Mouse (Mus musculus): ENCODE measurements around the gene Rpgrip1.
"Not testable (repeated sequence)": the region's sequence is repeated elsewhere in the genome, so short reads cannot be mapped to it uniquely, and the experiment has no call there.

Rpgrip1 gene

DNA sequence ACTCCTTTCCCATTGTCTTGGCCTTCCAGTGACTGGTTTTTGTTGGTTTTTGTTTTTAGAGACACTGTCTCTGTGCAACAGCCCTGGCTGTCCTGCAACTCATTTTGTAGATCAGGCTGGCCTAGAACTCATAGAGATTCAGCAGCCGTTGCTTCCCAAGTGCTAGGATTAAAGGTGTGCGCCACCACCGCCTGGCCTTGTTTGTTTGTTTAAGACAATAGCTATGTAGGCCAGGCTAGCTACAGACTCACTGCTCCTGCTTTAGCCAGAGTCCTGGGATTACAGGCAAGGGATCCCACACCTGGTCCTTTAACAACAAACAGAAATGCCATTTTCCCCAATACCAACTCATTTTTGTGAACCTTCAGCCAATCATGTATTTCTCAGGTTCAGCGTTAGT lies at the start of gene Rpgrip1:
Rpgrip1 (plus strand) TSS at position 359 of the 400 bp plus-strand sequence.
- in situ Hi-C loops (cut with MseI, MboI), result no loop called here

DNA sequence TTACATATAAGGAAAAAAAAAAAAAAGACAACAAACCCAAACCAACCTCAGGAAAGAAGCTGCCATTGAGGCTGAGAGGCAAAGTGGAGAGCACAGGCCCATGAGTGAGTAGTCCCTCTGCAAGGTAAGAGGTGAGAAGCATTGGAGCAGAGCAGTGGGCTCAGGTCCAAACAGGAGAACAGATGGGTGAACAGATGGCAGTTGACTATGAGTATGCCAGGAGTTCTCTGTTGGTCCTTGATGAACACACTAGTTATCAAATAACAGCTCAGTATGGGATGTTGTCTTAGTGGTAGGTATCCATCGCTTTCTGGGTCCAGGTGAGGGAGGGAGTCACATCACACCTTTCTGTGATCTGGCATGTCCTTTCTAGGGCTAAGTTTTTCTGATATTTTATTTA lies 49.7 kb upstream of the Rpgrip1 start:
- in situ Hi-C loops (cut with MseI, MboI), result no loop called here

DNA sequence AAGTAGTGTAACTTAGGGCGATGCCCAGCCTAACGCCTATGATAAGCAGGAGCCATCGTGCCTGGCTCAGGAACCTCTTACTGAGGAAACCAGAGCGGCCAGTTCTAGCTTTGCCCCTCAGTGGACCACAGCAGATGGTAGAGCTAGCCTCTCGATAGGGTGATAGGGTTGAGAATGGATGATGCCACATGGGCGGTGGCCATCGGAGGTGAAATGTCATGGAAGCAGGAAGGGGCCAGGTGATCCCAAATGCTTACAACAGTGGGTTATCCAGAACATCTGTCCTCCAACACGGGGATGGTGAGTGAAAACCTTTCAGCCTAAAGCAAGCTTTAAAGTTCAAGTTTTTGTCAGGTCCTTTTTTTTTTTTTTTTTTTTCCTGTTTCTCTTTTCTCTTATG lies 48.7 kb upstream of the Rpgrip1 start:
- in situ Hi-C loops (cut with MseI, MboI), result no loop called here

DNA sequence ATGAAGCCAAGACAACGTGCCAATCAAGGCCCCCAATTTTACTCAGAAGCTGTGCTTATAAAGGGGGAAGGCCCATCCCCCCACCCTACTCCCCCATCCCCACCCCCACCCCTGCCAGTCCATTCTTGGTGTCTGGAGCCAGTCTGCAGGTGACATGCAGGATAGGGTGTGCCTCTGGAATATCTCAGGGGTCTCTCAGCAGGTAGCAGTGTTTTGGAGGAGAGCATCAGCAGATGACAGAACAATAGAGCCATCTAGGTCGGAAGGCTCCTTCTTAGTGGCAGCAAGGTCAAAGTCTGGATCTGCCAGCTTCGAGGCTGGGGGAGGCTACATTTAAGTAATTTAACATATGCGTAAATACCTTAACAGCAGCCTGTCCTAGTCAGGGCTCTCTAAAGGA lies 44.4 kb upstream of the Rpgrip1 start:
- in situ Hi-C loops (cut with MseI, MboI), result no loop called here

DNA sequence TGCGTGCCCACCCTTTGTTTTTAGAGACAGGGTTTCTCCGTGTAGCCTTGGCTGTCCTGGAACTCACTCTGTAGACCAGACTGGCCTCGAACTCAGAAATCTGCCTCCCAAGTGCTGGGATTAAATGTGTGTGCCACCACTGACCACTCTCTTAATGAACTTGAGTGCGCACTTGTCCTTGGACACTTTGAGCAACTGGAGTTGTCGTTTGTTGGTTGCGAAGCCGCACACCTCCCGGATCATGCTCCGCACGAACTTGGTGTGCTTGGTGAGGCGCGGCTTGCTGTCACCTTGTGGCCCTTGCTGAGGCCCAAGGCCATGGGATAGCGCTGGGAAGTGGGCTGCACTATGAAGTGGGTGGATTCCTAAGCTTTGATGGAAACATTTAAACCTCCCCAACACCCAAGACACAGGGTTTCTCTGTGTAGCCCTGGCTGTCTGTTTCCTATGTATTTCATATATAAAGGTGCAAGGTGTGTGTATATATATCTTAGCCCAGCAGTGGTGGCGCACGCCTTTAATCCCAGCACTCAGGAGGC lies 38.8 kb upstream of the Rpgrip1 start:
- in situ Hi-C loops (cut with MseI, MboI), result no loop called here

DNA sequence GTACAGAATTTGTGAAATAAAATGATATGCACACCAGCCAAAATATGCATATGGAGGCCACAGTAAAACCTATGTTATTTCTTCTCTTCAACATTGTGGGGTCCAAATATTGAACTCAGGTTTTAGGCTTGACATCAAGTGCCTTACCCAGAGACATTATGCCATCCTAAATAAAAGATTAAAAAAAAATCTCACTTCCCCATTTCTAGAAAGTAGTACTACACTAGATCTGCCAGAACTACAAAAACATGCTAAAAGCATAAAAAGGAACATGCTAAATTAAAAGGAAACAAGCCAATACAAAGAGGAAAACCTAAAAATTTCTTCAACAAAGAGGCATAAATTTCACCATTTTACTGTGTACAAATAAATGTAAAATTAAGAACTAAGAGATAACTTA lies 27.4 kb upstream of the Rpgrip1 start:
- in situ Hi-C loops (cut with MseI, MboI), result no loop called here

DNA sequence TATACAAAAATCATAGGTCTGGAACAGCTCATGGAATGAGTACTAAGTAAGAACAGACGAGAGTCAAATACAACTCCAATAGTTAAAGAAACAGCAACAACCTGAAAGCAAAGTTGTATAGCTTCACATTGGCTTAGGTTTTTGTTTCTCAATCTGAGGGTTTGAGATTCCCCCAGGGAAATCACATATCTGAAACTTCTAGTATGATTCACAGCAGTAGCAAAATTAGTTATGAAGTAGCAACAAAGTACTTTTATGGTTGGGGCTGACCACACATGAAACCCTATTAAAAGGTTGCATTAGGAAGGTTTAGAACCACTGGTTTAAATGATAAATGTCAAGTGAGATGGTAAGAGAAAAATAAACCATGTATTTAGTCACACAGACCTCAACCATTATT lies 16.0 kb upstream of the Rpgrip1 start:
- in situ Hi-C loops (cut with MseI, MboI), result no loop called here

DNA sequence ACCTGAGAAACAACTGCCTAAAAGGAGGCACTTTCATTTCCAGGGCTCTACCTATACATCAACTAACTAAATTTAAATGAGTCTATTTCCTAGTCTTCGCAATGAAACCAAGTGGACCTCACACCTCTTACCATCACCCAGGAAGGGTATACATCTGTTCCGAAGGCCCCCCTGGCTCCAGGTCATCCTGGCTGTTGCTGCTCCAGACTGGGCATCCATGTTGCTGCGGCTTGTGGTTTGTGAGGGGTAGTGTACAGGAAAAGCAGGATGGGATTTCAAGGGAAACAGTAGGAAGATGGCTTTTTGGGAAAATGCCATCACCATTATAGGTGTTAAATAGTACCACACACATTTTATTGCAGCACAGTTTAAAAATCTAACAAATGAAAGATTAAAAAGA lies 13.3 kb upstream of the Rpgrip1 start:
- in situ Hi-C loops (cut with MseI, MboI), result not testable (repeated sequence)

DNA sequence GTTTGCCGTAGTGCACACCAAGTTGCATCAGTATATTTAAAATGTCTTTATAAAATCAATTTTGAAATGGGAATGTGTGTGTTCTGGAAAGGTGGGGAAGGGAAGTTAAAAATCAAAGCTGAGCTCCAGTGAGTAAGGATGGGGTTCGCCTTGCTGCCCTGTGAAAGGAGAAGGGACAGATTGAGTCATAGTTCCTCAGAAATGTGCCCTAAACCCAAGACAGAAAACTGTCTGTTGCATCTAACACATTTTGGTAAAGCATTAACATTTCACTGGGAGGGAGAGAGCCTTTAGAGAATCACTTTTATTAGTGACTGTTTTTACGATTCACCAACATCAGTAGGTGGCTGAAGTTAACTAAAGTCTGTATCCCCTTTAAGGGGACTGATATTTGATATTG lies 12.1 kb upstream of the Rpgrip1 start:
- in situ Hi-C loops (cut with MseI, MboI), result not testable (repeated sequence)

DNA sequence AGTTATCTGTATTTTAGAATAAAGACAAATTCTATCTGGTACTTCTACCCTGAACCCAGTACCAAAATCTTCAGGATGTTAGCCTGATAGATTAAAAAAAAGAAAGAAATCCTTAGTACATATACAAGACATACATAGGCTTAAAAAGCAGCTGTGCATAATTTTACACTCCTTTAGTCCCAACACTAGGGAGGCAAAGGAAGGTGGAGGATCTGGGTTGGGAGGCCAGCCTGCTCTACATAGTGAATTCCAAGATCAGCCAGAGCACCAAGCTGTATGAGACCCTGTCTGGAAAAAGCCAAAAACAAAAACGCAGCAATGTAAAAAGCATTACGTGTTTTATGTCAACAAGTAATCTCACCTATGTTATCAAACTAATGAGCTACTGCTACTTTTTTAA lies 10.9 kb upstream of the Rpgrip1 start:
- in situ Hi-C loops (cut with MseI, MboI), result no loop called here

DNA sequence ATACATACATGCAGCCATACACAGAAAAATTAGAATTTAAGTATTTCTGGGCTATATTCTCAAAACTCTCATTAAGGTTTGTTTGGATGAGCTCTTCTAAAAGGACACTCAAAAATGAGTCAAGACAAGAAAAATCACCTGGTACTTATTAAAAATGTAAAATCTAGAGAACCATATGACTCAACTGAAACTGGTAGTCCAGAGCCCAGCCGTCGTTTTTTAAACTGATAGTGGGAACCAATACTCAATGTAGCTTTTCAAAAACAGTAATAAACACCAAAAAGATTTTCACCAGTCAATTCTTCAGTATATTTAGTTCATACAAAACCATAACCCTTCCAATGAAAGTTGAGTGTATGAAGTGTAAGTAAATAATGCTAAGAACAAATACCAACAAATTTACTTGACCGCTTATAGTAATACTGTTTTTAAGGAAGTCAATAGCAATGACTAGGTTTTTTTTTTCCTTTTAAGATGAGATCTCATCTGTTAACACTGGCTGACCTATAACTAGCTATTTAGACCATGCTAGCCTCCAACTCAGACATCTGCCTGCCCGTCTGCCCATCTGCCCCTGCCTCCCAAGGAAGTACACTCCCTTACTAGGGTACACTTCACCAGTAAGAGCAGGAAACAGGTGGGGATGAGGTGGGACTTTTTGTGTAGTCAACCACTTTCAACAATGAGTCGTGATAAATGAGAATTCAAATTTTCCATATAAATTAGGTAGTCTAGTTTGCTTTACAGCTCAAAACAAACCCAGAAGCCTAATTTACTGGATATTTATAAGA lies 10.1 kb upstream of the Rpgrip1 start:
- in situ Hi-C loops (cut with MseI, MboI), result no loop called here

DNA sequence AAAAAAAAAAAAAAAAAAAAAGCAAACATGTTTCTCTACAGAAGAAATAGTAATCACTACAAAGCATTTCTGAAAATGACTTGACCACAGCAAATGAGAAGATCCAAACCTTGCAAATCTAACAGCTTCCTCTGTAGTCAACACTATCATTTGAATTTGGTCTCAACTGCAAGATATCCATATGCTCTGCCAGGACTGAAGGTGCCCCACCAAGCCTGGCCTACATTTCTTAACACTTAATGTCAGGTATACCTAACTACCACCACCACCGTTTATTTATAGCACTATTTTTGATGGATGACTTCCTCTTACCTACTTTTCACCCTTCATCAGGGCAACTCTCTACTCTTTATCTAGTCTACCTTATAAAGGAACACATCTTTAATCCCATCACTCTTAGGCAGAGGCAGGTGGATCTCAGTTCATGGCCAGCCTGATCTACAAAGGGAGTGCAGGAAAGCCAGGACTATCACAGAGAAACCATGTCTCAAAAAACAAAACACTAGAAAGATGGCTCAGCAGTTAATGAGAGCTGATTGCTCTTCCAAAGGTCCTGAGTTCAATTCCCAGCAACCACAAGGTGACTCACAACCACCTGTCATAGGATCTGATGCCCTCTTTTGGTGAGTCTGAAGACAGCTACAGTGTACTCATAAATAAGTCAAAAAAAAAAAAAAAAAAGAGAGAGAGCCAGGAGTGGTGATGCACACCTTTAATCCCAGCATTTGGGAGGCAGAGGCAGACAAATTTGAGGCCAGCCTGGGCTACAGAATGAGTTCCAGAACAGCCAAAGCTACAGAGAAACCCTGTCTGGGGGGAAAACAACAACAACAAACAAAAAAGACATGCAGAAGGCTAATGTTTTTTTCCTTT lies 9.0 kb upstream of the Rpgrip1 start:
- in situ Hi-C loops (cut with MseI, MboI), result no loop called here

DNA sequence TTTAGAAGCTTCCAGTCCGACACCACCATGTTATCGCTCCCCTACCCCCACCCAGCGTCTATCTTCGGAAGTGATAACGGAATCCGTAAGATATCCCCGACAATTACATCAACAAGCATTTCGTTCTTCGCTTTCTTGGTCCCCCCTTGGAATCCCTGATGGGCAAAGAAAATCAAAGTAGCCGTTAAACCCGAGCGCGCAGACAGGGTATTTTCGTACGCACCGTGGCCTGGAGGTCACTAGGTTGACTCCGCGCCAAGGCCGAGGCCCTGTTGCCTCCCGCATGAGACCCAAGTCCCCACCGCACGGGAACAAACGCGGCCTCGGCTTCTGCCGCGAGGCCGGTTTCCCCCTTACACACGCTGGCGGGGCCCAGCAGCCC lies 7.0 kb upstream of the Rpgrip1 start:
- in situ Hi-C loops (cut with MseI, MboI), result no loop called here

DNA sequence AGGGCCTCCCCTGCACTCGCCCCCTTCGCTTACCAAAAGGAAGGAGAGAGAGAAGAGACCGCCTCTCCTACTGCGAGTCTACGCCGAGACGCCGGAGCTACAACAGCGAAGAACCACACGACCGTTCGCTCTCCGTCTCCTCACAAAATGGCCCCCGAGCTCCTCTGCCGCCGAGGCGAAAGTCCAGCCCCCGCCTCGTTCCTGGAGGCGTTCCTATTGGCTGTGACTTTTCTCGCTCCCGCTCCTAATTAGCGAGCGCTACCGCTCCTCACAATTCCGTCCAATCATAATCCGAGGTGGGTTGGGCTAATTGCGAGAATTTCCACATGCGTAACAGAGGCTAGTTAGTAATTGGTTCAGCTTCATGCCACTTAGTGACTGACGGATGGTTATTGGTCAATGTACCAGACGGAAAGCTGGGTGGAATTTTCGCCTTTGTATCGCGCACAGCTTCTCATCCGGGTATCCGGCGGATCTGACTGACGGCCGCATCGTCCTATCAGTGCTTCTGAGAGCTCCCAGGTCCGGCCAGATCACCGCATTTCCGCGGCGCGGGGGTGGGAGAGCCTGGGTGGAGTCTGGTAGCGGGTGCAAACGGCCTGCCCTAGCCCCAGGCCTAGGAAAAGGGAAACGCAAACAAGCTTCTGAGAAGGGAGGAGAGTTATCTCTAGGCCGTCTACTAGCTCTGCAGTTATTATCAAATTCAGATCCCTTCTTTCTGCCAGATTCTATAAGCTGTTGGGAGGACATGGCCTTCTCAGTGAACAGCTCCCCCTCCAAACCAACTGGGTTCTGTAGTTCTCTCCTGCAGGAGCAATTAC lies 6.4 kb upstream of the Rpgrip1 start, which contains the start of gene Hnrnpc:
Hnrnpc (minus strand) TSS at position 173 of the 821 bp plus-strand sequence.
- in situ Hi-C loops (cut with MseI, MboI), result no loop called here

DNA sequence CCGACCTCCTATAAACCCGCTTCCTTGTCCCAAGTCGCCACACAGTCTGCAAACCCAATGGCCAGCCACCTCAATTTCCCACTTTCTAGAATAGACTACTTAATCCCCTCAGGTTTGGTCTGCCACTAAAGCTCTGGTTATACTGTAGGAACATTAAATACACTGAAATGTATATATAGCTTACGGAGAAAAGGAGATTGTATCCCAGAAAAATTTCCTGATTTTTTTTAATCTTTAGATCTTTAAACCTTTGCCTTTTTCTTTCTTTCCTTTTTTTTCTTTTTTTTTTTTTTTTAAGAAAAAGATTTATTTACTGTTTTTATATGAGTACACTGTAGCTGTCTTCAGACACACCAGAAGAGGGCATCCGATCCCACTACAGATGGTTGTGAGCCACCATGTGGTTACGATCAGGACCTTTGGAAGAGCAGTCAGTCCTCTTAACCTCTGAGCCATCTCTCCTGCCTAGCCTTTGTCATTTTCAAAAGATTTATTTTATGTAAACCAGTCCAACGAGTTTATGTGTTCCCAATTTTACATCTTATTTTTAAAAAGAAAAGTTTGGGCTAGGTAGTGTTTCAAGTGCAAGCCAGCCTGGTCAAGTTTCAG lies 5.7 kb upstream of the Rpgrip1 start:
- in situ Hi-C loops (cut with MseI, MboI), result no loop called here

DNA sequence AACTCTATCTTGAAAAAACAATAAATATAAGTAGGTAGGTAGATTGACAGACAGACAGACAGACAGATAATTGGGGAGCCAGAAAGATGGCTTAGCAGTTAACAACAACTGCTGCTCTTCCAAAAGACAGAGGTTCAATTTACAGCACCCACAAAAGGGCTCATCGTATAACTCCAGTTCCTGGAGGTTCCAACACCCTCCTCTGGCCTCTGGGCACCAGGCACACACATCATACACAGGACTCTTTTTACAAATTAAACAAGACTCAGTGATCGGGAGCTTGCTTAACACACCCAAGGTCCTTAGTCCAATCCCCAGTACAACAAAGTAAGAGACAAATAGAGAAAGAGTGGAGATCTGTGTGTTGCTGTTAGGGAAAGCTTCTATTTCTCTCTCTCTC lies 5.2 kb upstream of the Rpgrip1 start:
- in situ Hi-C loops (cut with MseI, MboI), result no loop called here

DNA sequence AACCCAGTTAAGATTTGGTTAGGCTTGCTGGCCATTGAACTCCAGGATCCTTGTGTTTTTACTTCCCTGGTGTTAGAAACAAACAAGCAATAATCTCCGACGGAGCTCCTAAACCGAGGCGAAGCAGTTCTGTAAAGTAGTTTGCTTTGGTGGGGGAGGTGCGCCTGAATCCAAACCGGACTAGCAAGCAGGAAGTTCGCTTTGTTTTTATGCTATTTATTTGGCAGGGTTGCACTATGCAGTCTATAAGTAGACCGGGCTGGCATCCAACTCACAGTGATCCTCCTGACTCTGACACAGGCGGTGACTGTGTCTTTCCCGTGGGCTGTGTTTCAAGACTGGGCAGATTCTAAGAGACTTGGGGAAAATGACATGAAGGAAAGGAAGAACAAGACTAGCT lies 3.8 kb upstream of the Rpgrip1 start:
- in situ Hi-C loops (cut with MseI, MboI), result no loop called here

DNA sequence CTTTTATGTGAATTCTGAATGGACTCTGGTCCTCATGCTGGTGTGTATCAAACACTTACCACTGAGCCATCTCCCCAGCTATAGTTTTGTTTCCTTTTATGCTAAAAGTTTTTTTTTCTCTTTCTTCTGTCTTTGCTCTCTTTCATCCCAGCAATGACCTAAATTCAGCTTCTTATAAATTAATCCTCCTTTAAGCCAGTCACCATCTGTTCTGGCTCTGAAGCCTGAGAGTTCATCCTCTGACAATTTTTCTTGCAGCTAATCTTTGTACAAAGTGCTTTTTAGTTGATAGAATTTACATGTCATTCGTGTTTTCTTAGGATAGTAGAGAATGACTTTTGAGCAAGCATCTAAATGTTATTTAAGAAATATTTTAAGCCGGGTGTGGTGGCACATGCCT lies 2.5 kb upstream of the Rpgrip1 start:
- in situ Hi-C loops (cut with MseI, MboI), result no loop called here

DNA sequence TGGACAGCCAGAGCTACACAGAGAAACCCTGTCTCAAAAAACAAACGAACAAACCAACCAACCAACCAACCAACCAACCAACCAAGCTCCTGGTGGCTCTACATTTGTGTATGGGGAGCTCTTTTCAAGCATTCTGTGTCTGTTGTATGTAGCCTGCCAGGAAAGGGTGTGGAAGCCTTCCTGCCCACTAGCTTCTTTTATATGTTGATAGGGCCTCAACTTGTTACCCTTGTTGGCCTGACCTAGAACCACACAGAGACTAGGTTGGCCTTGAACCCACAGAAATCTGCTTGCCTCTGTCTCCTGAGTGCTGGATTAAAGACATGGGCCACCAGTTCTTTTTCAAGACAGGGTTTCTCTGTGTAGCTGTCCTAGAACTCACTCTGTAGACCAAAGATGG lies 3.6 kb downstream of the Rpgrip1 start:
- in situ Hi-C loops (cut with MseI, MboI), result no loop called here

DNA sequence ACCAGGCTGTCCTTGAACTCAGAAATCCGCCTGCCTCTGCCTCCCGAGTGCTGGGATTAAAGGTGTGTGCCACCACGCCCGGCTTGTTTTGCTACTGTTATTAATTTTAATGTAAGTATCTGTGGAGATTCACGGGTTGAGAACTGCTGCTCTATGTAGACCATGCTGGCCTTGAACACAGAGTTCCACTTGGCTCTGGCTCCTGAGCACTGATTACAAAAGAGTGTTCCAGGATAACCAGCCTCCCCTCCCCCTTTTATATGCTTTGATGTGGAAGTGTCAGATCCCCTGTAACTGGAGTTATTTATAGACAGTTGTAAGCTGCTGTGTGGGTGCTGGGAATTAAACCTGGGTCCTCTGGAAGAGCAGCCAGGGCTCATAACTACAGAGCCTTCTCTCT lies 6.7 kb downstream of the Rpgrip1 start:
- in situ Hi-C loops (cut with MseI, MboI), result no loop called here

DNA sequence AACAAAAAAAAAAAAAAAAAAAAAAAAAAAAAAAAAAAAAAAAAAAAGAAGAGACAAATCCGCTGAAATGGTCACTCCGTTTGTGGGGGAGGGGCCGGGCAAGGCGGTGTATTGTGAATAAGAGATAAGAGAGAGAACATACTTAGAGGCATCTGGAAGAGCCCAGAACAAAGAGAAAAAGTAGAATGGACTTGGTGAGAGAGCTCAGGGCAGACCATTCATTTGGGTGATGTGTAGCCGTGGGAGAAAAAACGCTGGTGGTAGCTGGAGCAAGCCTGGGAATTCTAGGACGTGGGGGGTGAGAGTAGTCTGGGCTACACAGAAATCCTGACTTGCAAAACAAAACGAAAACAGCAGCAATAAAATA lies 7.9 kb downstream of the Rpgrip1 start:
- in situ Hi-C loops (cut with MseI, MboI), result no loop called here
